Mouse (Mus musculus) testis, adult 2 months (tissue): Measurements from ENCODE around the gene Kmt2c.

Experiments used
- CTCF ChIP-seq: fragments of 200-500 bp; IDR thresholded peaks from 2 replicates; pipeline ENCODE4 v1.5.1; 2012; ENCODE audit warnings: low read depth, mild to moderate bottlenecking, inconsistent platforms, low read length, moderate library complexity; ENCODE audit not compliant: control insufficient read depth, insufficient read depth, insufficient replicate concordance
- POLR2A ChIP-seq: fragments of 200-500 bp; IDR thresholded peaks from 2 replicates; pipeline ENCODE4 v1.6.1; 2012; ENCODE audit warnings: low read depth, mild to moderate bottlenecking, inconsistent platforms, low read length, moderate library complexity; ENCODE audit not compliant: control insufficient read depth

GRCm38 (mm10) chr5:25261452-25261851, 237.1 kb downstream of the Kmt2c start:
- TF ChIP-seq POLR2A (no peak), CTCF (no peak)
